Mouse (Mus musculus) activated CD4-positive, CD25-positive, alpha-beta regulatory T cell, adult 4 months (primary cell): ENCODE data around the gene Tmem255b. TPM values are rescaled to one million over a fixed set of nuclear protein-coding genes. Genes with fewer than 3 reads are reported as not detected.

ENCODE experiments used
- ATAC-seq: one replicate; pipeline ENCODE4 v1.8.0; 2017
- polyA plus RNA-seq, 2 experiments: library from polyadenylated mRNA; unstranded; fragments of 100-300 nt; shearing (Covaris generic); gene quantifications; one replicate each; pipeline ENCODE4 v1.2.1; 2017

Tmem255b gene
- polyA plus RNA-seq, 2 experiments from 2014 or later = not detected

DNA sequence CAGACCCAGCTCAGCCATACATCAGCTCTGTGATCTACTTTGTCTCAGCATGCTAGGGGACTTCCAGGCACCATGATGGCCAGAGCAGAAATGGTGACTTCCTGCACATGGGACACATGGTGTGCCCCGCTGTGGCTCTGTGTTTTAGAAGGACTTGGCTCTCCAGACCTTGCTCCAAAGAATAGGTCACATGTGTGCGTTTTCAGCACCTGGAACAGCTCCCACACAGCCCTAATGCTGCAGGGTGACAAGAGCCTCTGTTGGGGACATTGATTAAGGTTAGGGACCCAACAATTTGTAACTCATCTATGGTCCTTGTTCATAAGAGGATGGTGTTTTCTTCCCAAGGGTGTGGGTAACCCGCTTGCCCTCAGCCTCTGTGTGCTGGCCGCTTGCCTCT lies 13.2 kb downstream of the Tmem255b start:
- ATAC-seq = no peak

DNA sequence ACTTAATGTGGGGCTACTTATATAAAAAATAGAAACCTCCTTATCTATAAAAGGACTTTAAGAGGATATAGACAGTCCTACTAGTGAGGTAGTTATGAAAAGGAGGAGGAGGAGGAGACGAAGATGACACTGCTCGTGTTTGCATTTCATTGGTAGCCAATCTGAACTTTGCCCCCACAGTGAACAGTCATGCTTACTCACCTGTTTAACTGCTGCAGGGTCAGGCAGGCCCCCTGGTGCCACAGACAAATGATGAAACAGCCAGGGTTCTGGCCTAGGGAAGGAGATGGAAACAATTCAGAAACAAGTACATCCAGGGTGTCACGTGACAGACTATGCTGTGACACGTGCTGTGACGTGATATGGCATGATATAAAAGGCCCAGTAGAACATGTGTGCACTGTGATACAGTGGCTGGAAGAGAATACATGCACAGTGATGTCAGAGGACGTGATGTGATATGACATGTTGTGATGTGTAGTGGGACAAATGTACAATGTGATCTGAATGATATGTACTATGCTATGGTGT lies 16.8 kb downstream of the Tmem255b start:
- no peak for ATAC-seq

DNA sequence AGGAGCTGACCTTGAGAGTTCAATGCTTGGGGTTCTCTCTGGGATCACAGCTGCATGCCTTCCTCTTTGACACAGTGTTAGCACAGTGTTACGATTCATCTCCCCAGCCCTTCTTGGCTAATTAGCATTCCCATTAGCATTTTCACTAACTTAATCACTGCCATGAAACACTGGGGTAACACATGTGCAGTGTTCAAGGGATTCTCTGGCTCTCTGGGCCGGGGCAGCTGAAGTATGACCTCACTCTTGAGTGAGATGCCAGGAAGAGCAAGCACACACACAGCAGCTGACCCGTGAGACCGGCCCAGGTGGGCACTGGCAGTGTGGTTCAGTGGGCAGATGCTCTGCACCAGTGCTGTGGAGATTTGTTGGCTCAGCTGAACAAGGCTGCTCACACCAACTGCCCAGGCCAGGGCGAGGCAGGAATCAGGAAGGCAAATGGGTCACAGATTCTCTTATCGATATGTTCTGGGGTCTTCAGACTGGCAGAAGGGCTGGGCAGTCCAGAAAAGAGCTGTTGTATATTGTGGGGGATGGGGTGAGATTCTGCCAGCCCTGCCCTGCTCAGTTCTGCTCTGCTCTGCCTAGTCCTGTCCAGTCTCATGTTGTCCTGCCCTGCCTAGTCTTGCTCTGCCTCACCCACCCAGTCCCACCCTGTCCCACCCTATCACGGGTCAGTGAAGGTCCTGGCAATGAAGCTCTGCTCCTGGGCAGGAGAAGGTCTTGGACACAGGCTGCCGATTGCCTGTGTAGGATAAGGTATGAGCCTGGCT lies 19.5 kb downstream of the Tmem255b start:
- ATAC-seq = no peak

DNA sequence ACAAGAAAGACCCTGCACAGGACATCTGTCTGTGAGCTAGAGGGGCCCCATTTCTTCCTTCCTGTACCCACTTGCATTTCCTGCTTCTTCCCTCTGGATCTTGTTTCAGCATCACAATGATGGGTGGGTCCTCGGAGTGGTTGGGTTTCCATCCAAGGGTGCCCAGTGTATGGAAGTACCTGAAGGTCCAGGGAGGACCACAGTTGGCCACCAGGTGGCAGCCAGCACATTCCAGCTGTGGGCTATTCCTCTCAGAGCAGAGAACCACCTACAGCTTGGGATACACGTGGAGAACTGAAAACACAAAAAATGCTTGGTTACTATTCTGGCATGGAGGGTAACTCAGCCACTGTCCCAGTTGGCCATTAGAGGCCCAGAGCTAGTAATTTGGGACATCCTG lies 20.3 kb downstream of the Tmem255b start:
- ATAC-seq = no peak

DNA sequence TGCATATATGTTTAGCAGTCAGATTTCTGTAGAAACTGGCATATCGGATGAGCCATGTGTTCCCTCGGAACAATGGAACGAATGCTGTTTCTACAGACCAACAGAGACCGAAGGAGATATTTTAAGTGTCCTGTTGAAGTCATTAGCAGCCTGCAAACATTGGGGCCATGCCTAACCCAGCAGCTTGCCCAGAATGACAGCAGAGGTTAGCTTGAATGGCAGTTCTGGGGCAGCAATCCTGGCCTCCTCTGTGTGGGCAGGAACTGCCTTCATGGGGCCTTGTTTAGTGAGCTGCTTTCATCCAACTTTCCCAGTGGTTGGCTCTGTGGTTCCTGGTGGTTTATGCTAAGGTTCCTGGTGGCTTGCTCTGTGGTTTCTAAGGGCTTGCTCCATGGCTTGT lies 24.4 kb downstream of the Tmem255b start:
- no peak for ATAC-seq

DNA sequence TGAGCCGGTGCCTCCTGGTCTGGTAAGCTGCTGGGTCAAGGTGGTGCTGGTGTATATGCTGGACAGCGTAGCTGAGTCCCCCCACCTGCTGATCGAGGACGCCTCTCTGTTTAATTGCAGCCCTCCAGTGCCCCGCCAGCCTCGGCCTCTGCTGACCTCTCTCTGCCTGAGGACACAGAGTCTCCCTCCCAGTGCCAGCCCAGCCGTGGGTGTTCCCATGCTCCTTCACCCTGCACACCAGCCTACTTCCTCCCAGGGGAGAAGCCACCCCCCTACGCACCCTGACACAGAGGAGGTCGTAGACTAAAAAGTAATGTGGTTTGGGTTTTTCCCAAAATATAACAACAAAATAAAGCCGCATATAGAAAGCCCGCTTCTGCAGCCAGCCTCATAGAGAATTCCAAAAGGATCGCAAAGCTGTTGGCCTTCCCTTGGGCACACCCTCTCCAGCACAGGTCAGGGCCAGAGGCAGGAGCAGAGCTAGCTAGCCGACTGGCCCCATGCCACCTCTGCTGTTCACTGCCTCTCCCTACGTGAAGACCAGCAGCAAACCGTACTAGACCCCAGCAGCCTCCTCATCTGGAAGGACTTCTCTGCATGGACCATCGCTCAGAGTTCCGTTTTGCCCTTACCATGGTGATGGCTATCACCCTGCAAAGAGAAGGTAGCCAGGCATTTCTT lies 26.2 kb downstream of the Tmem255b start:
- no peak for ATAC-seq

DNA sequence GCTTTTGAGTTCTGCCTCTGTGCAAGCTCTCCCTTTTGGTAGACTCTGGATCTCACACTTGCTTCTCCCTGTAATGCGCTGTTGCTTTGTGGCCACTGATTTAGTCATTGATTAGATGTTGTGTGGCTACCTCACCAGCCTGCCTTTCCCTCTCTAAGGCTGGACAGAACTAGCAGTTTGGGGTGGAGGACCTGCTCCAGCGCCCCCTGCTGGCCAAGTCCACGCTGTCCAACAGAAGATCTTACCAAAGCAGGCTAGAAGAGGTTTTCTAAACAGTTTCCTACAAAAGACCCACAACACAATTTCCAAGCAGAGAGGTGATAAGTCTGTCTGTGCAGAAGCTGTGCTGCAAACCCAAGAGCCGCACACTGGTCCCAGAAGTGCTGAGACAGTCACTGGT lies 26.9 kb downstream of the Tmem255b start:
- ATAC-seq = no peak

DNA sequence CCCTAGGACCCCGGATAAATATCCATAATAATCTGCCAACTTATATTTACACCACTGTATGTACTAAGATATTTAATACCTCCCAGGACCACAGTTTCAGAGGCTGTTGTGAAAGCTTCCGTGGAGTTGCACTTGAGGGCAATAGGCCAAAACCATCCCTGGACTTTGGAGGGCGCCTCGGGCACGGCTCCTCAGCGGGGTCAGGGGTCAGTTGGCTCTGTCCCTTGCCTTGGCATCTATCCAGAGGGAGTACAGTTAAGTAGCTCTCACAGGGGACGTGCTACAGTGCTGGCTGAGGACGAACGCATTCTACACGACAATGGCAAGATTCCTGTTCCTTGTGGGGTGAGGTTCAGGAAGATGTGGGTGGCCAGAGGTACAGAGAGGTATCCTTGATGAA lies 27.4 kb downstream of the Tmem255b start:
- ATAC-seq = no peak

DNA sequence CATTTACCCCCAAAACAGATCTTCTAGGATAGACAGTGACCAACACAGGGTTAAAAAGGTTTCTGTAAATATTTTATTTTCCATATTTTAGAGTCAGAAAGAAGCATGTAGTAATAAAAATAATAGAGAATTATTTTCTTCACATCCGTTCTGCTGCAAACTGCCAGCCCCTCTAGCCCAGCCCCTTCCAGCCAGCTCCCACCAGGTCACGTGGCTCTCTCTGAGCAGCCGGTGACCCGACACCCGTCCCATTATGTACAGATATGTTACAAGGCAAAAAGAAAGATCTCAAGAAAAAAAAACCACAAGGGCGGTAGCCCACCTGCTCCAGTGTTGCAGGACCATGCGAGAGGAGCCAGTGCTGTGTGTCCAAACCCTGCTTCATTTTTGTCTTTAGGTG lies 30.3 kb downstream of the Tmem255b start:
- no peak for ATAC-seq

DNA sequence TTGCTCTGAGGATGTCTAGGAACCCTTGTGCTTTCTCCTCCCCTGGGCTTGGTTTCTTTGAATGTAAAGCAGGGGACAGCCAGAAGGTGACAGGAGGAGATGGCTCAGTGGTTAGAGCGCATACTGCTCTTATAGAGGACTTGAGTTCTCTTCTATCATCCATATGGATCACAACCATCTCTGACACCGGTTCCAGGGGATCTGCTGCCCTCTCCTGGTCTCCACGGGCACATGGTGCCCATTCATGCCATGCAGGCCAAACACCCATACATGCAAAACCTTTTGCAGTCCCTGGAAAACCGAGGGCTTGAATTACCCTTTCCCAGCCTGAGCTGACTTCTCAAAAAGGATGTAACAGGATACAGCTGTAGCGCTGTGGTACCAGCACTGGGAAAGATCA lies 32.0 kb downstream of the Tmem255b start:
- ATAC-seq = no peak

DNA sequence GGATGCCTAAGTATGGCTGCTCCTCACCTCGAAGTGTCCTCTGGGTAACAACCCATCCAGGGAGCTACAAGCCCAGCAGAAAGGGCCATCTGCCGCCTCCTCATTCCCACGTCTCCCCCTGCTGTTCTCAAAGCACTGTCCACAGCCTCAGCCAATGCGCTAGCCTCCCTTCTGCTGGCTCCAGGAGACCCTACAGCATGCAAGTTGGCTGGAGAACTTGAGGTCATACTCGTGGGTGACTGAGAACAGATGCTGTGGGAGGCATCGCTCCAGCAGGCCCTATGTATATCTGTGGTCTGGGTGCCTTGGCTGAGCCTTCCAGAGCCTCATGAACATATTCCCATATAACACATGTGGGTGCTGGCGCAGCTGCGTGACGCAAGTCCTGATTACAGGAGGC lies 33.7 kb downstream of the Tmem255b start:
- no peak for ATAC-seq

DNA sequence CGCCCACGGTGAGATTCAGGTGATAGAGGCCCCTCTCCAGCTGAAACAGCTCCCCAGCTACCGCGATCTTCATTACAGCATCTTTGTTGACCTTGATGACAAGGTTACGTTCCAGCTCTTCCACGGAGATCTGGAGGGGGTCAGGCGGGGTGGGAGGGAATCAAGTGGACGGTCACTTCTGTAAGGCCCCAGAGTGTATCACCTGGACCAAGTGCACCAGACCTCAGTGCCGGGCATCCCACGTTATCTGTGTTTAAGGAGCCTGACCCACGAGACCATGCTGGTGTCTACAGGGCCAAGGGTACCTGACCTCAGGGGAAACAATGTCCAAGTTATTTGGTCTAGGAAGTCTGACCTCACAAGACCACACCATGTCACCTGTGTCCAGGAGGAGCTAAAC lies 36.5 kb downstream of the Tmem255b start:
- ATAC-seq = no peak

DNA sequence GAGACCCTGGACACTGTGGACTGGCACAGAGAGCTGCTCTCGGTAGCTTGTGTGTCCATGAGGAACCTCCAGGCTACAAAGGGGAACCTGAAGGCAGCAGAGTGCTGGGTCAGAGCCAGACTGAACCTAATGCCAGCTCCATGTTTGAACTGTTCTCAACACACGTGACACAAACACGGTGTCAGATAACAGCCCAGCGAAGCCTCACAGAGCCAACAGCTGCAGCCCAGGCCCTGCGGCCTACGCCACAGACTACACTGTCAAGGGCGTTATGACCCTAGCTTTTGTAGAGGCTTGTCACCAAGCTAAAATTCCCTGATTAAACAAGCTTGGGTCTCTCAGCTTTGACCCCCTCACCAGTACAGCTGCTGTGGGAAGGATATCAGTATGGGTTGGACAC lies 37.3 kb downstream of the Tmem255b start:
- ATAC-seq = no peak

DNA sequence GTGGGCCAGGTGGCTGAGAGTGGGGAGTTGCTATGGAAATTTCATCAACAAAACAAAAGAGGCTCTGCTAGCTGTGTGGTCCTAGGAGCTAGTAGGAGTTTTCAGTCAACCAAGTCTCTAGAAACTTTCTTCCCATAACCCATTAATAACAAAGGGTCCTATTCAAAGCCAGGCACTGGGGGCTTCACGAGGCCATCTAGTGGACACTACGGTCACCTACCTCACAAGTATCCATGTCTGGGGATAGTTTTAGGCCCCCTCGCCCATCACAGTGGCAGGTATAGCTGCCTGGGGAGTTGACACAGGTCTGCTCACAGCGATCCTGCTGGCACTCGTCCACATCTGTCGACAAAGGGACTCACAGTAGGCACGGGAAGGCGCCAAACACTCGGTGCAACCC lies 40.9 kb downstream of the Tmem255b start:
- no peak for ATAC-seq

DNA sequence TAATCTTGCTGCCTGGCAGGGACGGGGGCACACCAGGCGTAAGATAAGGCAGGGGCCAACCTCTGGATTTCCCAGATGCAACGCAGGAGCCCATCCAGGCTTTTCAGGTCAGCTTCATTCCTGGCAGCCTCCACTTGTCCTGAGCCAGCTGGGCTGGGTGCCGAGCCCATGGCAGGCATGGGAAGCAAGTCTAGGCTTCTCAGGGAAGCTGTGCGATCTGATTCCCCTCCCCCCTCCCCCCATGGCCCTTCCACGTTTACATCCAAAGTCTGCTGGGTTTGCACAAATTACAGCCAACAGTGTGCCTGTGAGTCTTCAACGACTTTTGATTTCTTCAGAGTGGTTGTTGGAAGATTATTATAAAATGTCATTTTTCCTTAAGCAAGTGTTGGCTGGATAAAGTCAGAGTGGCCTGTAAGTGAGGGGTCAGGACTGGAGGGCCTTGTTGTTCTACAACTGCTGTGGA lies 46.1 kb downstream of the Tmem255b start:
- ATAC-seq = no peak

DNA sequence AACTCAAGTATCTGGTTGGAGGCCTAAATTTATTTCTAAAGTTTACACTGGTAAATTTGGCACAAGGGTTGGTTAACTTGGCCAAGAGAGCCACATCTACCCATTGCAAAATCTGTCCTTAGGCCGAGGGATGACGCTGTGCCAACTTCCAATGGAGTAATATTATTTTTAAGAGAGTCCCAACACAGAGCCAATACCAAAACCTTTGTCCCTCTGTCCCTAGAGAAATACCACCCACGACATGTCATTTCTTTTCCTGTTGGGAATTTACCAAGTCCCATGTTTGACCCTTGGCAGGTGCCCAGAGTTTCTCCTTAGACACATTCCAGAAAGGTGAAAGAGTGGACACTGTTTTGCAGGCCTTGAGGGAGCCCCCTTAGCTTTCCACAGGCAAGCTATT lies 46.6 kb downstream of the Tmem255b start:
- ATAC-seq = no peak

DNA sequence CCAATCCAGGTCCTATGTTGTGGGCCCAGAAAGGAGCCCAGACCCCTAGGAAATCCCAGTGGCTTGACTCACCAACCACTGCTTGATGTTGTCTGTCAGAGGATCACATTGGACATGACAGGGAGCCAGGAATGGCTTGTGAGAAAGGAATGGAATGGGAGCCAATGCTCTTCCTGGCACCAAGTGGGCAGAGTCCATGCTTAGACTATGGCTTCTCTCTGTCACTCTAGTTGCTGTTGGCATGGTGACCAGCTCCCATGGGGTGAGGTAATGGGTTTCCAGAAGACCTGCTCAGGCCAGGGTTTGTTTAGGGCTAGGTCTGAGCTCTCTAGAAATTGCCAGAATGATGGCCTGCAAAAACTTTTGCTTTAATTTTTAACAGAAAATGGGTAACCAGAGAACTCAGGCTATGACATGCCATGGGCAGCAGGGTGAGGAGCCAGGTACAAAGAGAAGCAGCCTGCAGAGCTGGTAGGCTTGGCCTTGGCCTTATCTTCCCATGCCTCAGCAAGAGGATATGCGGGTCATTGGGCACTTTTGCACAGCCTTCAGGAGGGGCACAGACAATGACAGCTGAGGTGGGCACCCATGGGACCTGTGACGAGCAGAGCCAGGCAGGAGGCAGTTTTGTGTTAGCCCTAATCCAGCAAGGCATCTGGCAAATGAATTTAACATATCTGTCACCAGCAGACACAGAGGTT lies 47.3 kb downstream of the Tmem255b start:
- ATAC-seq = no peak

DNA sequence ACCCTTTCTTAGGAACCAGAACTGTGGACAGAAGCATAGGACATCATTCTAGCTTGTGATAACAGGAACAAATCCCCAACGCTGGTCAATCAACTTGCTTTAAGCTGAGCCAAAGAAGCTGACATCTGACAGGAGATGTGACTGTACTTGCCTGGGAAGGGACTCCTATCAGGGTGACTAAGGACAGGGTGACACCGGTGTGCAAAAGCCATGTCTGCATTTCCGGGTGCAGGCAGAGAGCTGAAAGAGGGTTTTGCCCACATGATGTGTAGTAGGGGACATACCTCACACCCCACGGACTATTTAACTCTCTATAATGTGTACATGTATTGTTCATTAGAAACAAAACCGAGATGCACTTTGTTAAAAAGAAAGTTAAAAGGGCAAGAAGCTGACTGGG lies 48.2 kb downstream of the Tmem255b start:
- ATAC-seq = no peak

DNA sequence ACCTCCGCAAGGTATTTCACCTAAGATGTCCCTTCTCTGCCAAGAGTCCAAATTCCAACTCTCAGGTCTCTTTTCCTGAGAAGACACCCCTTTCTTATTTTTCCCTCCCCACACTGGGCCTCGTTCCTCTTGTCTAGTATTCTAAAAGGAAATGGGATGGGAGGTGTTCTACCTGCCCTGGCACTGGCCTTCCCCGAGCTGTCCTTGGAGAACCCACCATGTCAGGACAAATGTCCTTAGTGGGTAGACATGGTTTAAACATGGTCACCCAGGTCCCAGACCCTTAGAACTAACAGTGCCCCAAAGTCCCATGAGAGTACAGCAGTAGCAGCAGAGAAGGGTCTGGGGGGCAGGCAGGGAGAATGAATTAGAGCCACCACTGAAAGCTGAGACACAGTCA lies 54.4 kb downstream of the Tmem255b start:
- ATAC-seq = no peak

DNA sequence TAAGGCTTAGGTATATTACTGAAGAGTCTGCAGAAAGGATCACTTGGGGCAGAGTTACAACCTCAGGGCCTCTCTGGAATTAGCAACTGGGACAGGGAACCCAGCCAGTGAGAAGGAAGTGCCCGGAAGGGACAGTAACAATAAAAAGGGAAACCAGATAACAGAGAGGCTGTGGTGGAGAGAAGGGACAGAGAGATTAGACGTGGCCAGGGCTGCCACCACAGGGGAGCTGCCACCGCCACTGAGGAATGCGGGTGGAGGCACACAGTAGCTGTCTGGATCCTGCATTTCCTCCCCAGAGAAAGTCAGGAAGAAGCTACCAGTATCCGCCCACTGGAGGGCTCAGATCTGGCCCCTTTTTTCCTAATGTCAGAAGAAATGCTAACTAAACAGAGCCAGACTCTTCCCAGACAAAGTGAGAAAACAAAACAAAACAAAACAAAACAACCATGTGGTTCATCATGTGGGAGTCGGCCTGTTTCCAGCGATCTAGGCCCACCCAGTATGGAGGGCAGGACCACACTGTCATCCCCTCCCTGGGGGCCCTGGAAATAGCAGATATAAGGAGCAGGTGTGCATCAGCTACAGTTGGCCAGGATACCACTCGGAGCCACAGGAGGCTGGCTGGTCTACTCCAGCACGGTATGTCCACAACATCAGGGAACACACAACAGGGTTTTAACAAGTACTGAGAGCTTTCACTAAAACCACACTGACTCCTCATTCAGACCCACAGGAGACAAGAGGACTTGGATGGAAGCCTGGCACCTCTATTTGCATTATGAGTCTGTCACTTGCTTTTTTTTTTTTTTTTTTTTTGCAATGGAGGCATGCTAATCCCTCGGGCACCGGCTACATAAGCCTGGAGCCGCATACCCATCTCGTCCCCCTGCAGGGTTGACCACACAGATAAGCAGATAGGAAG lies 55.3 kb downstream of the Tmem255b start:
- no peak for ATAC-seq

DNA sequence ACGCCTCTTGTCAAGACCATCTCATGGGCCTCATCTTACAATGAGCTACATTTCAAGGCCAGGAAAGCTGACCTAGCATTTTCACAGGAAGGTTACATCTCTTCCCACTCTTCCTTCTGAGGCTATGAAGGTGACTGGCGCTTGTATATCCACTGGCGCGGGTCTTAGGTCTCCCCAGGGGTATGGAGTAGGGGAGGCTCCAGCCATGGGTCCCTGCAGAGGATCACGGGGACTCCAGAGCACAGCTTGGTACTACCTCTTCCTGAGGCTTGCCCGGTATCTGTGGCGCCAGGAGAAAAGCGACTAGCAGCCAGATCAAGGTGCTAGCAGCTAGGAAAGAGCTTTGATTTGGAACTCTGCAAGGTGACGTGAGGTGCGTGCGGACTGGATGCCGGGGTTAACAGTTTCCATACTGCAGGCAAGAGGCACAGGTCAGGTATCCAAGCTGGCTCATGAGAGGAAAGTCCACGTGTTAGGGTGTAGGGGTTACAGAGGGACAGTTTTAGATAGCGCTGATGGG lies 56.6 kb downstream of the Tmem255b start:
- ATAC-seq = no peak
